Mouse (Mus musculus): ENCODE data around the gene Ing5.

DNA sequence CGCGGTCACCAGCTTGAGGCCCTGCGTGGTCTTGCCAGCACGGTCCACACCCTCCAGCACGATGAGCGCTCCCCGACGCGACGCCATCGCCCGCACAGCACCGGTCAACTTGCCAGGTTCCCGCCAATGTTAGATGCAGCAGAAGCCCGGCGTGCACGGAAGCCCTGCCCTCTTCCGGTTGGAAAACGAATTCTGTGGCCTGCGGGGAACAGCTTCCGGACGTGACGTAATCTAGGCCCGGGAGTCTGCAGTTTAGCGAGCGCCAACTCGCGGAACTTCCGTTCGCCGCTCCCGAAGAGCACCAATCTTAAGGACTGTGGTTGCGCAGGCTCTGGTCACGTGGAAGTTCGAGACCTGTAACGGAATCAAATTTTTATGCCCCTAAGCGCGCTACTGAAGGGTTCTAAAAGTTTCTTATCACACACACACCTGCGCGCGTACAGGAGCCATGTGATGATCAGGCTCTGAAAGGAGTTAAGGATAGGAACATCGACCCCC is 2.0 kb upstream of the Ing5 start, which contains the start of gene Dtymk:
- TF ChIP-seq CEBPB (IDR thresholded peaks at IDR 0.05; ENCODE audit: insufficient read depth, poor library complexity, severe bottlenecking) = 0 out of 2 replicates have a peak, but pooled peaks have one; percentile 22
- peak; percentile 90 for TF ChIP-seq USF1 (IDR thresholded peaks at IDR 0.05; ENCODE audit: low read depth)
- peak; percentile 94 for TF ChIP-seq POLR2A (IDR thresholded peaks at IDR 0.05; ENCODE audit: insufficient read length, low read depth)
